Mouse (Mus musculus) spleen, postnatal 36 days (tissue): Measurements from ENCODE around the gene Nanos2.

ENCODE experiments used
- DNase-seq, 2 experiments: peaks; one replicate each; pipeline ENCODE4 v3.0.0; 2022; ENCODE audit warnings: low spot score in 2 of 2, mixed read lengths in 1 of 2

Nanos2 gene

GRCm38 (mm10) chr7:19017909-19018308 is 30.7 kb downstream of the Nanos2 start:
- DNase-seq, result no peak

GRCm38 (mm10) chr7:19021048-19021447 is 33.8 kb downstream of the Nanos2 start:
- DNase-seq, result no peak

- no peak for DNase-seq
Observed at GRCm38 (mm10) chr7:19022189-19022958, 35.2 kb downstream of the Nanos2 start.

- DNase-seq, result peak; percentile 33 to 47
Observed at GRCm38 (mm10) chr7:19023357-19023814, 36.2 kb downstream of the Nanos2 start, which contains the start of gene Foxa3. Gene Foxa3, minus strand, starts transcription at chr7:19023538.

- peak; percentile 96 to 97 for DNase-seq
Observed at GRCm38 (mm10) chr7:19024096-19024506, 36.9 kb downstream of the Nanos2 start, which contains the start of gene Sympk. Gene Sympk, plus strand, starts transcription at chr7:19024377.

- DNase-seq, result peak; percentile 19 to 35
Observed at GRCm38 (mm10) chr7:19024581-19025255, 37.5 kb downstream of the Nanos2 start.

- no peak for DNase-seq
Observed at GRCm38 (mm10) chr7:19028067-19028466, 40.9 kb downstream of the Nanos2 start.

- peak; percentile 30 to 45 for DNase-seq
Observed at GRCm38 (mm10) chr7:19029084-19029653, 42.0 kb downstream of the Nanos2 start.

GRCm38 (mm10) chr7:19031641-19032040 is 44.4 kb downstream of the Nanos2 start:
- no peak for DNase-seq
